Mouse (Mus musculus): ENCODE data around the gene Map1b.

DNA sequence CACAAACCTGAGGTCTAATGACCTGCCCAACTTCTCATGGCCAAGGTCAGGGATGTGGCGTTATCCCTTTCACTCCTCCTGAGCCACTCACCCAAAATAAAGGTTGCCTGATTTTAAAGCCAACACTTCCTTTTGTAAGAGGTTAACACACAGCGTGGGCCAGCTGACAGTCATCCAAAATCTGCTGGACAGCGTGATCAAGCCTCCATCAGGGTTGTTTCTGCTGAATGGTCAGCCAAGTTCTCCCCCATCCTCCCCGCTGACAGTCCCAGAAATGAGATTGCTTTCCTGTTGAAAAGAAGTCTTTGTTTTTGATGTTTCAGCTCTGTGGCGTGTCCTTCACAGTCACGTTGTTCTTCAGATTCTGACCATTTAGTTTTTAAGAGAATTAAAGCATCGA lies 65.6 kb downstream of the Map1b start:
- TF ChIP-seq CTCF (IDR thresholded peaks at IDR 0.05) (no peak), POLR2A (IDR thresholded peaks at IDR 0.05; ENCODE audit: insufficient read depth, low read depth, low read length) (no peak)

All from heart, adult 2 months (tissue).